Mouse (Mus musculus) MEL (cell line): ENCODE data around the gene Afg3l1.
A peak's percentile ranks its signal among the peaks of the same experiment; 100 is the strongest.

Experiments used
- GATA1 ChIP-seq: IDR thresholded peaks from 2 replicates; pipeline ENCODE4 v1.6.1; 2011; ENCODE audit warnings: low read depth, low read length, improper control_type of control experiment
- MXI1 ChIP-seq: IDR thresholded peaks from 2 replicates; pipeline ENCODE4 v1.6.1; 2011; ENCODE audit warnings: mild to moderate bottlenecking, low read depth, low read length, improper control_type of control experiment
- POLR2A ChIP-seq, 2 experiments: IDR thresholded peaks; 2 replicates each; pipeline ENCODE4 v1.6.1; 2011 to 2012; ENCODE audit warnings: low read length in 2 of 2, mild to moderate bottlenecking in 2 of 2, control low read depth in 1 of 2, improper control_type of control experiment in 1 of 2, low read depth in 1 of 2, moderate library complexity in 1 of 2; ENCODE audit not compliant: control insufficient read depth in 1 of 2, insufficient read depth in 1 of 2, poor library complexity in 1 of 2
- TBP ChIP-seq: IDR thresholded peaks from 2 replicates; pipeline ENCODE4 v1.8.0; 2011; ENCODE audit warnings: low read depth, low read length, improper control_type of control experiment
- ZC3H11A ChIP-seq: IDR thresholded peaks from 2 replicates; pipeline ENCODE4 v1.6.1; 2012; ENCODE audit warnings: low read depth, mild to moderate bottlenecking, inconsistent platforms, low read length, improper control_type of control experiment

DNA sequence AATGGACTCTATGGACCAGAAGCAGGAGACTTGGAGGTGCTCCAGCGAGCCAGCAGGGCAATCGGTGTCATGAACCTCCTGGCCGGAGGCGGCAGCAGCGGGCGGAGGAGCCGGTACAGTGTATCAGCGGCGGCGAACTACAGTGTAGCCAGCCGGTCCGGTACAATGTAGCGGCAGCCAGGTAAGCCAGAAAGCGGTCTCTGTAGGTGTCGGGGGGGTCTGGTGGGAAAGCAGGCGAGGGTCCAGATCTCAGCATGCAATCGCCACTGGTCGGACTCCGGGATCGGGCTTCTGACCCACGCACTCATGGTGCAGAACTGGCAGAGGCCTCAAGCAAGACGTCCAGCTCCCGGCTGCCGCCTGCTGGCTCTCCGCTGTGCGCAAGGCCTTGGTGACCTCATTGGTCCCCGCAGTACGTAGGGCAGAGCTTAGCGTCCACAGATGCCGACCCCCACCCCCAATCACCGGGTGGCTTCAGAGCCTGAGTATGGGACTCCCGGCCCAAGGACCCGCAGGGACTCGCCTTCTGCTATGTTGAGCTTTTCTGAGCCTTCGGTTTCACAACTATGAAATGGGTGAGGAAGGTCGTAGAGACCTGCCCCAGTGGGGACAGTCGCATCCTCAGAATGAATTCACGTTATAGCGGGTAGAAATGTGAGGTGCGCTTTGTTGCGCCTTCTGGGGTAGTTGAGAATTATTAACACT is 34.7 kb upstream of the Afg3l1 start:
- TF ChIP-seq ZC3H11A (no peak), TBP (peak; percentile 53; the same call in 1 of the 2 replicates), GATA1 (no peak), POLR2A (IDR thresholded peaks at IDR 0.05; ENCODE audit: control insufficient read depth in 1 of 2, insufficient read depth in 1 of 2, low read depth in 1 of 2, low read length in 2 of 2, poor library complexity in 1 of 2) (peak; percentile 56 to 79; a peak in 3 of 4 replicates), MXI1 (0 out of 2 replicates have a peak, but pooled peaks have one; percentile 18)
